ENCODE assay signal across 8 mouse cellular contexts in genomic region chr7:129653791-129654271, GRCm38 (mm10).
A peak's percentile ranks its signal among the peaks of the same experiment; 100 is the strongest.
DNase-seq lines count a peak whose midpoint lies in the region; ATAC-seq and TF ChIP-seq lines count a peak whose summit lies in the region.

No protein-coding gene starts in this region.

- intact Hi-C loops in heart, adult 2 months (cut with DNase I), result loop anchor here (1.0 to 2.0 kb wide), 3 partner anchors 619 to 821 kb away; no protein-coding TSS in a partner anchor

- H3K27ac ChIP-seq in embryonic facial prominence, embryonic 12.5 days, result 0 out of 2 replicates have a peak overlapping the region, but pooled peaks have one; percentile 23
- no peak overlapping the region for H3K27ac ChIP-seq in heart, adult 2 months
- no peak overlapping the region; the same call in 1 of the 2 replicates for H3K27ac ChIP-seq in kidney, embryonic 14.5 days (ENCODE audit: low read depth, low read length)
- H3K27ac ChIP-seq in stomach, embryonic 15.5 days, result no peak overlapping the region; the same call in 1 of the 2 replicates

- ATAC-seq in embryonic facial prominence, embryonic 12.5 days (ENCODE audit: insufficient number of reproducible peaks, insufficient read depth, low FRiP score, low TSS enrichment), result no peak; the same call in 1 of the 2 replicates
- peak; percentile 44 for ATAC-seq in kidney, embryonic 14.5 days (ENCODE audit: low FRiP score, low TSS enrichment)
- 0 out of 2 replicates have a peak, but pooled peaks have one; percentile 25 for ATAC-seq in monocyte, adult 5-6 weeks (replicated peaks; ENCODE audit: insufficient number of reproducible peaks, low FRiP score, low TSS enrichment, poor library complexity, severe bottlenecking)
- peak; percentile 45; the same call in 1 of the 2 replicates for ATAC-seq in stomach, embryonic 15.5 days (ENCODE audit: insufficient read depth, low FRiP score, low read depth)

- peaks cover 32% of the 10 kb centered on the region for H3K4me1 ChIP-seq in embryonic facial prominence, embryonic 12.5 days
- no peaks in the 10 kb centered on the region for H3K4me1 ChIP-seq in heart, adult 2 months (ENCODE audit: control insufficient read depth, insufficient read depth, low read length)
- H3K4me1 ChIP-seq in kidney, embryonic 14.5 days (ENCODE audit: control insufficient read depth, insufficient read depth, low read length), result 0 out of 2 replicates have a peak, but pooled peaks cover 17% of the 10 kb centered on the region
- H3K4me1 ChIP-seq in stomach, embryonic 15.5 days, result peaks cover 22% of the 10 kb centered on the region

- H3K9ac ChIP-seq in embryonic facial prominence, embryonic 12.5 days, result no peak overlapping the region
- H3K9ac ChIP-seq in heart, adult 2 months (ENCODE audit: low read depth, low read length), result no peak overlapping the region
- H3K9ac ChIP-seq in kidney, embryonic 14.5 days (ENCODE audit: low read depth, low read length), result no peak overlapping the region
- H3K9ac ChIP-seq in stomach, embryonic 15.5 days, result no peak overlapping the region

- 7% methylated on average over 11 of the region's 11 CpGs for WGBS in embryonic facial prominence, embryonic 12.5 days
- 15% methylated on average over 11 of the region's 11 CpGs for WGBS in heart, adult 2 months
- WGBS in kidney, embryonic 14.5 days, result 7% methylated on average over 11 of the region's 11 CpGs
- WGBS in stomach, embryonic 15.5 days, result 10% methylated on average over 11 of the region's 11 CpGs

- H3K36me3 ChIP-seq in embryonic facial prominence, embryonic 12.5 days, result no peaks in the 10 kb centered on the region
- no peaks in the 10 kb centered on the region for H3K36me3 ChIP-seq in heart, adult 2 months (ENCODE audit: control insufficient read depth, insufficient read depth, low read length)
- H3K36me3 ChIP-seq in kidney, embryonic 14.5 days (ENCODE audit: control insufficient read depth, insufficient read depth, low read length), result no peaks in the 10 kb centered on the region
- no peaks in the 10 kb centered on the region for H3K36me3 ChIP-seq in stomach, embryonic 15.5 days

- no peak overlapping the region for H3K4me3 ChIP-seq in embryonic facial prominence, embryonic 12.5 days
- H3K4me3 ChIP-seq in heart, adult 2 months, result no peak overlapping the region
- no peak overlapping the region for H3K4me3 ChIP-seq in kidney, embryonic 14.5 days (ENCODE audit: low read length)
- no peak overlapping the region for H3K4me3 ChIP-seq in stomach, embryonic 15.5 days (replicated peaks)

- TF ChIP-seq CTCF in heart, adult 2 months (IDR thresholded peaks at IDR 0.05), result peak; percentile 99

- H3K27me3 ChIP-seq in embryonic facial prominence, embryonic 12.5 days, result no peaks in the 10 kb centered on the region
- H3K27me3 ChIP-seq in heart, adult 2 months (ENCODE audit: control insufficient read depth, insufficient read depth, low read length), result no peaks in the 10 kb centered on the region
- H3K27me3 ChIP-seq in kidney, embryonic 14.5 days (ENCODE audit: control insufficient read depth, insufficient read depth, low read length), result no peaks in the 10 kb centered on the region
- no peaks in the 10 kb centered on the region for H3K27me3 ChIP-seq in stomach, embryonic 15.5 days (replicated peaks)

- TF ChIP-seq EP300 in heart, adult 2 months (IDR thresholded peaks at IDR 0.05; ENCODE audit: insufficient read depth, low read depth, low read length), result 0 out of 2 replicates have a peak, but pooled peaks have one; percentile 45

- peak; percentile 41 for DNase-seq in A20 (ENCODE audit: low read depth, low spot score)
- peak; percentile 85 for DNase-seq in adrenal gland, postnatal 25 days
- DNase-seq in heart, adult 2 months, result peak; percentile 47 to 83
- peak; percentile 67 for DNase-seq in liver

- H3K4me2 ChIP-seq in embryonic facial prominence, embryonic 12.5 days (replicated peaks), result no peak overlapping the region
- no peak overlapping the region for H3K4me2 ChIP-seq in kidney, embryonic 14.5 days (replicated peaks; ENCODE audit: low read depth, low read length)
- no peak overlapping the region for H3K4me2 ChIP-seq in stomach, embryonic 15.5 days

- no peaks in the 10 kb centered on the region for H3K79me2 ChIP-seq in heart, adult 2 months (replicated peaks; ENCODE audit: control insufficient read depth, insufficient read depth, low read length)

- no peak for TF ChIP-seq POLR2A in heart, adult 2 months (IDR thresholded peaks at IDR 0.05; ENCODE audit: insufficient read depth, low read depth, low read length)

- no peaks in the 10 kb centered on the region for H3K9me3 ChIP-seq in embryonic facial prominence, embryonic 12.5 days
- no peaks in the 10 kb centered on the region for H3K9me3 ChIP-seq in kidney, embryonic 14.5 days (ENCODE audit: control insufficient read depth, low read length)
- no peaks in the 10 kb centered on the region for H3K9me3 ChIP-seq in stomach, embryonic 15.5 days
